Mouse (Mus musculus) cerebral cortex, adult 2 months (tissue): ENCODE data around the gene Tnfsf11.

Source experiments
- WGBS: fragments of 180-500 bp; shearing (Covaris S2); methylation state at CpG from one replicate; pipeline ENCODE4 v1.1.7; 2018; 5-methylcytosine and 5-hydroxymethylcytosine counted together

The Tnfsf11 gene

GRCm38 (mm10) chr14:78287906-78288800, 19.7 kb downstream of the Tnfsf11 start:
- 40% methylated on average over 7 of the region's 7 CpGs for WGBS

- 52% methylated on average over 5 of the region's 5 CpGs for WGBS
These were observed 21.8 kb downstream of the Tnfsf11 start for GRCm38 (mm10) chr14:78286011-78286548.

- WGBS: 20% methylated on average over 11 of the region's 11 CpGs
These were observed 25.4 kb downstream of the Tnfsf11 start for GRCm38 (mm10) chr14:78282490-78282889.

- 43% methylated on average over 18 of the region's 18 CpGs for WGBS
These were observed 31.4 kb downstream of the Tnfsf11 start for GRCm38 (mm10) chr14:78276395-78276930.

- WGBS: 70% methylated on average over 5 of the region's 5 CpGs
These were observed 33.0 kb downstream of the Tnfsf11 start for GRCm38 (mm10) chr14:78274851-78275250.

GRCm38 (mm10) chr14:78274146-78274545, 33.7 kb downstream of the Tnfsf11 start:
- WGBS: 44% methylated on average over 9 of the region's 9 CpGs

- WGBS: 72% methylated on average over 7 of the region's 7 CpGs
These were observed 34.3 kb downstream of the Tnfsf11 start for GRCm38 (mm10) chr14:78273571-78273970.

- WGBS: 87% methylated on average over 6 of the region's 6 CpGs
These were observed 43.0 kb downstream of the Tnfsf11 start for GRCm38 (mm10) chr14:78264876-78265275.

GRCm38 (mm10) chr14:78262596-78262995, 45.2 kb downstream of the Tnfsf11 start:
- 92% methylated on average over 7 of the region's 7 CpGs for WGBS

GRCm38 (mm10) chr14:78261246-78261645, 46.6 kb downstream of the Tnfsf11 start:
- WGBS: 77% methylated on average over 7 of the region's 7 CpGs

GRCm38 (mm10) chr14:78254017-78254416, 53.8 kb downstream of the Tnfsf11 start:
- WGBS: 86% methylated on average over 7 of the region's 7 CpGs

GRCm38 (mm10) chr14:78246601-78247000, 61.2 kb downstream of the Tnfsf11 start:
- 82% methylated on average over 5 of the region's 5 CpGs for WGBS

GRCm38 (mm10) chr14:78244811-78245210, 63.0 kb downstream of the Tnfsf11 start:
- WGBS: 37% methylated on average over 4 of the region's 4 CpGs

GRCm38 (mm10) chr14:78239346-78239745, 68.5 kb downstream of the Tnfsf11 start:
- 89% methylated on average over 6 of the region's 6 CpGs for WGBS

- WGBS: 77% methylated on average over 6 of the region's 6 CpGs
These were observed 70.6 kb downstream of the Tnfsf11 start for GRCm38 (mm10) chr14:78237238-78237637.

- WGBS: 62% methylated on average over 4 of the region's 4 CpGs
These were observed 71.7 kb downstream of the Tnfsf11 start for GRCm38 (mm10) chr14:78236144-78236543.

- WGBS: 57% methylated on average over 3 of the region's 3 CpGs
These were observed 72.5 kb downstream of the Tnfsf11 start for GRCm38 (mm10) chr14:78235296-78235695.

- 62% methylated on average over 4 of the region's 4 CpGs for WGBS
These were observed 78.8 kb downstream of the Tnfsf11 start for GRCm38 (mm10) chr14:78229012-78229411.
